Mouse (Mus musculus) cerebellum, adult (tissue): Measurements from ENCODE around the gene Adamts12.

Experiments used
- ATAC-seq: cut with Nextera tagmentation; 2 replicates; pipeline ENCODE4 v1.9.2; 2017; ENCODE audit warnings: mild to moderate bottlenecking, moderate library complexity, mixed read lengths; ENCODE audit not compliant: insufficient number of reproducible peaks, low FRiP score, low TSS enrichment

Gene Adamts12

GRCm38 (mm10) chr15:11064558-11065411 is at the start of gene Adamts12:
Adamts12 (plus strand) TSS chr15:11064790.
- no peak for ATAC-seq

DNA sequence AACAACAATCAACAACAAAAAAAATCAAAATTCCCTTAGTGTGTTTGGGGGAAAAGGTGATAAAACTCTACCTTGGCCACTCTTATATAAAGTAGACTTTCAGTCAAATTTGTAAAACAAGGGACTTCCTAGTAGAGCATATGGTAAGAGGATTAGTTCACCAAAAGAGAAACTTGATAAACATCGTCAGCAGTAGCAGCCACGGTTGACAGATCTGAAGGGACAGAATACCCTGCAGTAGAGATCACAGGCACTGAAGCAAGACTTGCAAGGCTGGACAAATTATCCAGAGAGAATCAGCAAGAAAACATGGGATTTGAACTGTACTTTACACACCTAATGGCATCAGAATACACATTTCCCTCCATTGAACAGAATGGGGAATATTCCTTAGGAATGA is 49.7 kb upstream of the Adamts12 start:
- no peak for ATAC-seq

GRCm38 (mm10) chr15:11026801-11027561 is 37.6 kb upstream of the Adamts12 start:
- no peak for ATAC-seq

DNA sequence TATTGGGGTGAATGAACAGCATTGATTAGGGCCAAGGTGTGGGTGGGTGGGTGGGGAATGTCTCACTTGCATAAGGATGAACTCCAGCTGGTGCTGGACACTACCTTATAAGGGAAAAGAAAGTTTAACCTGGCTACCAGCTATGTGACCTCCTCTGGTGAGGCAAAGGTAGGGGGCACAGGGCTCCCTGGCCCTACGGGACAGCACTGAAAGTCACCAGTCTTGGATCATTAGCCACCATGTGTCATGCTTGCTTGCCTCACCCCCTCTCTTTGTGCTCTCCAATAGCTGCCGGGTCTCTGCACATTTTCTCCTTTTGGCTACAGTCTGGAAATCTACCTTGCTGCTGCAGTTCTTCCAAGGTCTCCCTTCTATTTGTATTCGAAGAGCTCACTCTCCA is 34.4 kb upstream of the Adamts12 start:
- ATAC-seq, result no peak

DNA sequence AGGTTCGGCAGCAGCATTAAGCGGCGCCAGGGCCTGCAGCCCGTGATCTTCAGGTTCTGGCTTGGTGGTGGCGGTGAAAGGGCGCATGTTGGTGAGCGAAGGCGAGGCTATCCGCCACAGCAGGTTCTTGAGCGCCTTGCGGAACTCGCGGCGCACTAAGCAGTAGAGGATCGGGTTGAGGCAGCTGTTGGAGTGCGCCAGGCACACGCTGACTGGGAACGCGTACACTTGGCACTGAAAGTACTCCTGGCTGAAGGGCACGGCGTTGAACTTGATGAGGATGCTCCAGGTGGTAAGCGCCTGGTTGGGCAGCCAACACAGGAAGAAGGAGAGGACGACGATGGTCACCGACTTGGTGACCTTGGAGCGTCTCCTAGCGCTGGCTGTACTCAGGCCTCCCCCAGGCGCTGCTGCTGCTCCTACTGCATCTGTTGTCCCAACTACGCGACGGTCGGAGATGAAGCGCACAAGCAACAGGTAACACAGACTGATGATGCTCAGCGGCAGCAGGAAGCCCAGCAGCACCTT is 28.6 kb upstream of the Adamts12 start:
- no peak for ATAC-seq

DNA sequence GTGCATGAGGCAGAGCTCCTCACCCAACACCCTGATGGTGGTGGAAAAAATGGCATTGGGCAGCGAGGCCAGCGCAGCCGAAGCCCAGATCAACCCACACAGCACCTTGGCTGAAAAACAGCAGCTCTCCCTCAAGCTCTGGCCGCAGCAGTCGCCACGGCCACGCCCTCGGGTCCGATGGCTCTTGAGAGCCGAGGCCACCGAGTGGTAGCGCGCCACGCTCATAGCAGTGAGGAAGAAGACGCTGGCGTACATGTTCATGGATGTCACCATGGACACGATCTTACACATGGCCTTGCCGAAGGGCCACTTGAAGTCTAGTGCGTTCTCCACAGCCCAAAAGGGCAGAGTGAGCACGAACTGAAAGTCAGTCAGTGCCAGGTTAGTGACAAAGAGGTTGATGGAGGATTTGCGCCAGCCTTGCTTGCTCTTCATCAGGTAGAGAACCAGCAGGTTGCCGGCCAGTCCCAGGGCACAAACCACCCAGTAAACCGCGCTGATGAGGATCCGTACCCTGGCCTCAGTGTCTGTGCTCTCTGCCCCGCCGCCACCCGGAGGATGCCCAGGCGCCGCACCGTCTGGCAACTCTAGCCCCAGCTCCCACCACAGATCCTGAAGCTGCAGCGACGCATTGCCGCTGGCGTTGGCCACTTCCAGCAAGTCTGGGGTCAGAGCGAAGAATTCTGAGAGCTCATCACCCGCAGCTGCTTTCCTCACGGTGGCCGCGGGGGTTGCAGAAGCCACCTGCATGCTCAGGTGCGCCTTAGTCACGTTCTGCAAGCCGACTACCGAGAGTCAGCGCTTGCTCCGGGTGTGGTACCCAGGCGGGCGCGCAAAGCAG is 27.8 kb upstream of the Adamts12 start:
- no peak for ATAC-seq

- no peak for ATAC-seq
Measured at GRCm38 (mm10) chr15:11037376-11037695, 27.3 kb upstream of the Adamts12 start.

DNA sequence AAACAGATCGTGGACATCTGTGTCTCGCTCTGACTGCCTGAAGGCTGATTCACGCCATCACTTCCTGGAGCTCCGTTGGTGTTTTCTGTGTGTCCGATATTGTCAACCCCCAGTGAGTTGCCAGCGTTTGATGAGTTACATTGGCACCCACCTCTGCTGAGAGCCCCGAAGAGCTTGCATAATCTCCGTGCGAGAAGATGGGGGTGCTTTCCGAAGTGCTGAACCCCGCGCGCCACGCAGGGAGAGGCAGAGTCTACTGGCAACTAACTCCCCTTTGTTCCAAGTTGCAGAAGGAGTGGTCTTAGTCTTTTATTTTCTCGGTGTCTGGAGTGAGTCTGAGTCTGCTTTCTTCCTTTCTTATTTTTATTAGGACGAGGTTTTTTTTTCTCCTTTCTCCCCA is 26.9 kb upstream of the Adamts12 start, which contains the start of gene Rxfp3:
Gene Rxfp3, minus strand, starts transcription at position 281 of the 400 bp plus-strand sequence.
- ATAC-seq, result no peak

DNA sequence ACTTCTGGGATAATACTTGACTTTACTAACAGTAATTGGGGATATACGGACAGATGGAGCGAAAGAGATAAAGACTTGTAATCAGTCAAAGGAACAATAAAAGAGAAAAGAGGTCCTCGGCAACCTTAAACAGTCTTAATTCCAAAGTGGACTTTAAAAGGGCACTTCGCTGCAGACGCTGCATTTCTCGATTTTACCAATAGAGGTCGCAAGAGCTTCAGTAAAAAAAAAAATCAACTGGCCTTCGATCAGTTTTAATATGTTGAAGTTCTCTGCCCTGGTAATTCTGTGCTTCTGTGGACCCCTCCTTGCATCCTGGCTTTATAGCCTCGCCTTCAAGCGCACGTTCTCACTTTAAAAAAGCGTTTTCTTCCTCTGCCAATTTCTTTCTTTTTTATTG is 26.1 kb upstream of the Adamts12 start:
- ATAC-seq, result no peak

DNA sequence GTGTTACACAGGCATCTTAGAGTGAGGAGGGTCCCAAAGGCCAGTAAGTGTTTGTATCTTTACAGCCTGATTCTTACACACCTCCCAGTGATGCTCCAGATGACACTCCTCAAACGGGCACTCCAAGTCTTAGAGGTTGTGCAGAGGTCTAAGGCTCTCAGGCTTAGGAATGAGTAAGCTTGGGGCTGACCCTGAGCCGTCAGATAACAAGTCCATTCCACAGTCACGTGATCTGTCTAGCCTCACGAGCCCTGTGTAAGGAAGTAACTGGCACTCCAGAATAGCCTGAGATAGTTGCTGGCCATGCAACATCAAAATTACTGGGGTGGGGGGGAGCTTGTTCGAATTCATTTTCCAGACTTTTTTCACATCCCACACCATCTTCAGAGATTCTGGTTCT is 24.5 kb upstream of the Adamts12 start:
- ATAC-seq, result no peak

DNA sequence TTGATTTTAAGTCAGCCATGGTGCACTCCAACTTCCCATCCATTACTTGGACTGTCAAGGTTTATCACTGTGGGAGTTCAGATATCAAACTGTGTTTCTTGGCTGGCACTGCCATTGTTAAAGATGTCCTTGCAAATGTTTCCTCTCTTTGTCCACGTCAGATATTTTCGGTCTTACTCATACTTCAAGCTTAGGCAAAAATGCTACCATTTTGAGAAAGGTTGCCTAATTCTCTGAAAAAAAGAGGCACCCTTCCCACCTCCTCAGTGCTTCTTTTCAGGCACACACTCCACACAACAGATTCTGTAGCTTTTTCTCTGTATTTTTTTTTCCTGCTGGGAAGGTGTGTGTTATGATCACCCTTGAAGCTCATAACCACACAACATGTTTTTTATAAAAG is 23.4 kb upstream of the Adamts12 start:
- no peak for ATAC-seq

GRCm38 (mm10) chr15:11042828-11043227 is 21.8 kb upstream of the Adamts12 start:
- ATAC-seq, result no peak

- ATAC-seq, result no peak
Measured at GRCm38 (mm10) chr15:11053678-11054439, 10.7 kb upstream of the Adamts12 start.

GRCm38 (mm10) chr15:11054440-11055080 is 10.0 kb upstream of the Adamts12 start:
- no peak for ATAC-seq

DNA sequence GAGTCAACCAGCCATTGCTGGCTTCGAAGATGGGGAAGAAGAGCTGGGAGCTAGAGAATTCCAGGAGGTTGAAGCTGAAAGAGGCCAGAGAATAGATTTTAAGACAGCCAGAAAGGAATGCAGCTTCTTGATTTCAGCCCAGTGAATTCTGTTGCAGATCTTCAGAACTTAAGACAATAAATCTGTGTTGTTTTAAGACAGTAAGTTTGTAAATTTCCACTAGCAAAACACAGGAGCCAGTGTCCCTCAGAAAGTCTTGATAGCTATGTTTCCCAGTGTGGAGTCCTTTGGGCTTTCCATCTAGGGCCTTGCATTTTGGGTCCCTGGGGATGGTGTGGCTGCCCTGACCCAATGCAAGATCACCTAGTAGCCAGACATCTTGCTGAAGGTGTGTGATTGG is 1.7 kb upstream of the Adamts12 start:
- ATAC-seq, result no peak

DNA sequence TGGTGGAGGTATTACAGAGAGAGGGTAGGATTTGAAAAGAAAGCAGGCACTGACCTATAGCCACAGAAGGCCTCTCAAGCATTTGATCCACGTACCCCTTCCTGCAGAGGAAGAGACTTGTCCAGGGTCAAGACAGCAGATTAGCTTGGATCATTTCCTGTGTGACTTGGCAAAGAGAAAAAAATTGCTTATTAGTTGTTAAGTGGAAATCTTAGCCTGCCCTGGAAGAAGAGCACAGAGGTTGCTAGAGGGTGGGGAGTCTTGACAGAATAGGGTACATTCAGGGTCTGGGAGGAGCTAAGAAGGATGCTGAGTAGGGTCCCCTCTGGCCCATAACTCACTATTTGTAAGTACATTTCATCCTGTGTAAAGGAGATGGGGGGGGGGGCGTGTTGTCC is 431 bp upstream of the Adamts12 start:
- ATAC-seq, result no peak

GRCm38 (mm10) chr15:11065528-11066171 is 1.1 kb downstream of the Adamts12 start:
- no peak for ATAC-seq

DNA sequence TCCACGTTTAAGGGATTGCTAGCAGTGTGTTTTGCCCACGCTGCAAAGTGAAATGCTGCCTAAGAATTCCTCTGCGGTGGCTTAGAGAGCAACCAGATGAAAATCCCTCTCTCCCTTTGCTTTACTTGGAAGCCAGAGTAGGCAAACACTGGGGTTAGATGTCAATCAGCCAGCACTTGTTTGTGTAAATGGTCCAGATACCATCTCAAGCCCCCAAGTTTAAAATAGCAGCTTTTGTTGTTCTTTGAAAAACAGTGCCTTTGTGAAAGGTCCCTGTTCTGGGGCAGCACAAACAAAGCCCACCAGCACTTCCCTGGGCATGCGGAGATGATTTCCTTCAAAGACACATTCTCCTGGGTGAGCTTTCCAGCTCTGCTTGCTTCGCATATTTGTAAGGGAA is 1.7 kb downstream of the Adamts12 start:
- no peak for ATAC-seq

- ATAC-seq, result no peak
Measured at GRCm38 (mm10) chr15:11067891-11068290, 3.3 kb downstream of the Adamts12 start.
